In genomic region chr1:86105054-86105453, GRCm38 (mm10) we compare ENCODE assay signal across 46 mouse cellular contexts. TPM values are rescaled to one million over a fixed set of nuclear protein-coding genes. Genes with fewer than 3 reads are reported as not detected.
"Had no signal": no experiment of that assay in that cellular context is flagged by ENCODE, and none has a peak within 500 bp of the region (broad histone marks: within the 10 kb centered on the region; RNA-seq: fewer than 3 reads in every experiment).

No protein-coding gene starts in this region.

- H3K27ac ChIP-seq: heart, embryonic 13.5 days; heart, embryonic 15.5 days; hindbrain, embryonic 10.5 days; hindbrain, embryonic 12.5 days; hindbrain, embryonic 13.5 days; hindbrain, embryonic 14.5 days; hindbrain, embryonic 15.5 days; hindbrain, postnatal 0 days; intestine, embryonic 15.5 days; kidney, embryonic 15.5 days; kidney, postnatal 0 days; layer of hippocampus, adult 2 months; left cerebral cortex, adult 2 months had no signal

- H3K4me1 ChIP-seq: heart, embryonic 12.5 days; heart, embryonic 13.5 days; heart, embryonic 15.5 days; hindbrain, embryonic 10.5 days; hindbrain, embryonic 12.5 days; hindbrain, embryonic 13.5 days; hindbrain, embryonic 15.5 days; intestine, embryonic 15.5 days; kidney, embryonic 15.5 days had no signal

- ATAC-seq: hindbrain, embryonic 16.5 days; hindbrain, postnatal 0 days; inflammation-experienced regulatory T-cells, adult 6 months; intestine, embryonic 15.5 days; intestine, embryonic 16.5 days; intestine, postnatal 0 days had no signal

- H3K9me3 ChIP-seq: heart, embryonic 12.5 days; heart, embryonic 13.5 days; heart, embryonic 15.5 days; hindbrain, embryonic 10.5 days; hindbrain, embryonic 12.5 days; hindbrain, embryonic 13.5 days; hindbrain, embryonic 15.5 days; intestine, embryonic 15.5 days; kidney, embryonic 15.5 days had no signal

- H3K36me3 ChIP-seq: hindbrain, embryonic 15.5 days had no signal

- H3K4me3 ChIP-seq: heart, embryonic 12.5 days; heart, embryonic 13.5 days; heart, embryonic 15.5 days; hindbrain, embryonic 10.5 days; hindbrain, embryonic 12.5 days; hindbrain, embryonic 13.5 days; hindbrain, embryonic 15.5 days; intestine, embryonic 15.5 days; kidney, embryonic 15.5 days; layer of hippocampus, adult 2 months; left cerebral cortex, adult 2 months had no signal

- DNase-seq: heart, postnatal 10 days; heart, postnatal 14 days; heart, postnatal 36 days; heart, postnatal 4 days; kidney, adult 11 months; kidney, adult 18-20 months; kidney, adult 2 months; kidney, adult 8-10 months; kidney, adult 9 months; kidney, postnatal 10 days; kidney, postnatal 14 days; kidney, postnatal 25 days; kidney, postnatal 36 days; kidney, postnatal 4 days; layer of hippocampus, adult 9-11 months; layer of hippocampus, postnatal 36 days had no signal

- H3K9ac ChIP-seq: heart, embryonic 12.5 days; heart, embryonic 13.5 days; heart, embryonic 15.5 days; hindbrain, embryonic 12.5 days; hindbrain, embryonic 13.5 days; hindbrain, embryonic 14.5 days; hindbrain, embryonic 15.5 days; intestine, embryonic 15.5 days; kidney, embryonic 15.5 days had no signal

- H3K4me2 ChIP-seq: heart, embryonic 12.5 days; heart, embryonic 13.5 days; heart, embryonic 15.5 days; hindbrain, embryonic 12.5 days; hindbrain, embryonic 13.5 days; hindbrain, embryonic 14.5 days; hindbrain, embryonic 15.5 days; intestine, embryonic 15.5 days; kidney, embryonic 15.5 days had no signal

- H3K27me3 ChIP-seq: heart, embryonic 12.5 days; heart, embryonic 13.5 days; heart, embryonic 15.5 days; hindbrain, embryonic 12.5 days; hindbrain, embryonic 13.5 days; hindbrain, embryonic 15.5 days; intestine, embryonic 15.5 days; kidney, embryonic 15.5 days had no signal

RNA-seq across cellular contexts. Expression of gene Htr2b, which starts 6.7 kb away (rescaled TPM):
- total RNA-seq: heart, postnatal 4 days; hindbrain, postnatal 0 days; layer of hippocampus, adult 18-20 months; layer of hippocampus, adult 2 months; layer of hippocampus, adult 8-10 months; layer of hippocampus, postnatal 25 days; layer of hippocampus, postnatal 36 days; left cerebral cortex, adult 18-20 months had no signal

RNA-seq across cellular contexts. Expression of gene Gm21972, which starts 28.4 kb away (rescaled TPM):
- polyA plus RNA-seq: heart, embryonic 13.5 days; heart, embryonic 14.5 days; heart, embryonic 16.5 days; heart, postnatal 0 days; hindbrain, embryonic 10.5 days; hindbrain, embryonic 11.5 days; inflammation-experienced regulatory T-cells, adult 6 months; intestine, embryonic 15.5 days; intestine, embryonic 16.5 days; kidney, adult 2 months; kidney, embryonic 15.5 days; kidney, embryonic 16.5 days; kidney, postnatal 0 days; large intestine, adult 2 months had no signal

RNA-seq across cellular contexts. Expression of gene 2810459M11Rik, which starts 59.4 kb away (rescaled TPM):
- total RNA-seq: heart, postnatal 10 days; heart, postnatal 14 days; heart, postnatal 25 days; heart, postnatal 36 days; heart, postnatal 4 days; hematopoietic stem cell, adult 5-6 weeks had no signal
- polyA plus RNA-seq: heart, postnatal 0 days; inflammation-experienced regulatory T-cells, adult 6 months had no signal
